Mouse (Mus musculus) myocyte (in vitro differentiated cells): ENCODE results near the gene Larp1b.

ENCODE experiments used
- MAX ChIP-seq: IDR thresholded peaks from one replicate; pipeline ENCODE4 v1.6.1; 2011; ENCODE audit warnings: low read depth, mild to moderate bottlenecking, control low read depth
- MYOG ChIP-seq, 3 experiments: IDR thresholded peaks; one replicate each; pipeline ENCODE4 v1.6.1; 2011; ENCODE audit warnings: control low read depth in 2 of 3, low read depth in 2 of 3, mild to moderate bottlenecking in 2 of 3; ENCODE audit not compliant: insufficient read length in 2 of 3, control insufficient read depth in 1 of 3, insufficient read depth in 1 of 3
- POLR2A ChIP-seq: IDR thresholded peaks from one replicate; pipeline ENCODE4 v1.6.1; 2011; ENCODE audit warnings: low read depth, mild to moderate bottlenecking, control low read depth, moderate library complexity; ENCODE audit not compliant: insufficient read length
- POLR2AphosphoS2 ChIP-seq: IDR thresholded peaks from one replicate; pipeline ENCODE4 v1.6.1; 2011; ENCODE audit warnings: low read depth, control low read depth; ENCODE audit not compliant: insufficient read length
- USF1 ChIP-seq: IDR thresholded peaks from one replicate; pipeline ENCODE4 v1.6.1; 2011; ENCODE audit warnings: low read depth, mild to moderate bottlenecking, control low read depth, moderate library complexity

DNA sequence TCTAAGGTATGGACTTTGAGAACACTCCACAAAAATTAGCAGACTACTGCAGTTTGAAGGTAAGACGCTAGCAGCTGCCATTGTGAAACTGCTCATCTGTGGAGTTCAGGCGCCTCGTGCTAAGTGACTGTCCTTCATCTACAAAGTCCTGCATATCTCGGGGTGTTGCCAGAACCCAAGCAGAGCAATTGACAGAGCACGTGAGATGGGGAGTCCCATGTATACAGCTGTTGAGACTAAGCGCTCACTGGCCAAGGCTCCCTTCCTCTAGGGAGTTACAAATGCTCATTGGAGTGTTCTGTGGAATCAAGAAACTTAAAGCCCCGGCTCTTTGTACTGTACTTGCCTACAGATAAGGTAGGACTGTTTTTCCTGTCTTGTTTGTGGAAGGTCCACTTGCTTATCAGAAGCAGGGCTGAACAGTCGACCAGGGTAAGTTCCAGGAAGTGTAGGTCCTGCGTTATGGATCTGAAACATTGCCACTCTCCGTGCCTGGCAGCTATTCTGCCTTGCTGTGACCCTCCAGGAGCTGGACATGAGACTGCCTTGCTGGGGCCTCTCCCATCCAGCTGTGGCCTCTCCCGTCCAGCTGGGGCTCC, 94.2 kb downstream of the Larp1b start:
- TF ChIP-seq USF1 (no peak), POLR2AphosphoS2 (no peak), POLR2A (no peak), MAX (no peak), MYOG (IDR thresholded peaks at IDR 0.05; ENCODE audit: control insufficient read depth in 1 of 3, insufficient read depth in 1 of 3, insufficient read length in 2 of 3, low read depth in 2 of 3) (no peak)
